Mouse (Mus musculus) ES-E14 (cell line): ENCODE results near the gene Selenon. TPM values are rescaled to one million over a fixed set of nuclear protein-coding genes. Genes with fewer than 3 reads are reported as not detected.

ENCODE experiments used
- DNase-seq: peaks from one replicate; pipeline ENCODE4 v3.0.0-alpha.2; 2013; ENCODE audit warnings: low read depth, low spot score
- H3K27ac ChIP-seq: 2 replicates; pipeline ENCODE4 v1.5.1; 2012; ENCODE audit warnings: low read depth, mild to moderate bottlenecking, low read length, moderate library complexity, mixed read lengths; ENCODE audit not compliant: poor library complexity, insufficient read depth, severe bottlenecking
- H3K36me3 ChIP-seq: 2 replicates; pipeline ENCODE4 v1.6.1; 2012; ENCODE audit warnings: mild to moderate bottlenecking, low read length, moderate library complexity, mixed read lengths; ENCODE audit not compliant: control insufficient read depth, poor library complexity, insufficient read depth, severe bottlenecking
- H3K4me1 ChIP-seq, 2 experiments: fragments of 150-350 bp in 1 of 2; sonication (generic) in 1 of 2; 2 replicates each; pipeline ENCODE4 v1.6.1; 2012; ENCODE audit warnings: low read length in 2 of 2, mild to moderate bottlenecking in 1 of 2, mixed read lengths in 1 of 2; ENCODE audit not compliant: control insufficient read depth in 2 of 2, insufficient read depth in 2 of 2, poor library complexity in 1 of 2
- H3K4me3 ChIP-seq, 2 experiments: fragments of 150-350 bp in 1 of 2; sonication (generic) in 1 of 2; 2 replicates each; pipeline ENCODE4 v1.5.1; 2012; ENCODE audit warnings: low read length in 2 of 2, low read depth in 1 of 2, mild to moderate bottlenecking in 1 of 2, mixed read lengths in 1 of 2; ENCODE audit not compliant: insufficient read depth in 1 of 2, poor library complexity in 1 of 2, severe bottlenecking in 1 of 2
- H3K9ac ChIP-seq: 2 replicates; pipeline ENCODE4 v1.6.1; 2012; ENCODE audit warnings: low read depth, mild to moderate bottlenecking, low read length, mixed read lengths; ENCODE audit not compliant: poor library complexity, insufficient read depth, severe bottlenecking
- H3K9me3 ChIP-seq: fragments of 150-350 bp; sonication (generic); 2 replicates; pipeline ENCODE4 v1.6.1; 2012; ENCODE audit warnings: low read depth, mild to moderate bottlenecking, low read length; ENCODE audit not compliant: control insufficient read depth, insufficient read depth
- CHD2 ChIP-seq: IDR thresholded peaks from 2 replicates; pipeline ENCODE4 v1.6.1; 2014; ENCODE audit warnings: mild to moderate bottlenecking, low read depth, low read length, inconsistent platforms
- HCFC1 ChIP-seq: IDR thresholded peaks from 2 replicates; pipeline ENCODE4 v1.6.1; 2012; ENCODE audit warnings: low read length, inconsistent platforms, borderline replicate concordance; ENCODE audit not compliant: insufficient read depth
- MAFK ChIP-seq: IDR thresholded peaks from 2 replicates; pipeline ENCODE4 v1.6.1; 2014; ENCODE audit warnings: mild to moderate bottlenecking, low read depth, low read length, inconsistent platforms; ENCODE audit not compliant: insufficient read depth
- ZC3H11A ChIP-seq: IDR thresholded peaks from 2 replicates; pipeline ENCODE4 v1.6.1; 2012; ENCODE audit warnings: low read depth, mild to moderate bottlenecking, inconsistent platforms, low read length, borderline replicate concordance
- ZNF384 ChIP-seq: IDR thresholded peaks from 2 replicates; pipeline ENCODE4 v1.6.1; 2012; ENCODE audit warnings: low read depth, low read length, inconsistent platforms
- in situ Hi-C, 2 experiments: fragments of 600-800 bp; cut with MboI; formaldehyde crosslinking; loops; one replicate each; pipeline ENCODE4 v1.15.1; 2025; ENCODE audit warnings: low sequenced_read_pairs in 2 of 2, inconsistent platforms in 1 of 2; ENCODE audit not compliant: unreplicated experiment in 2 of 2
- total RNA-seq: library from RNA; depleted of rRNA; stranded (reverse); fragments of 300-350 nt; gene quantifications from 2 replicates; pipeline ENCODE4 v1.2.3, GENCODE M21; 2012

The Selenon gene
- total RNA-seq, 1 experiment: 8.3 TPM

- H3K27ac ChIP-seq: no peak overlapping the region; the same call in 1 of the 2 replicates
- TF ChIP-seq MAFK: no peak
- no peak for TF ChIP-seq ZC3H11A
- no peak for TF ChIP-seq ZNF384
- TF ChIP-seq CHD2: no peak
- no peak overlapping the region for H3K9ac ChIP-seq
- no peak for DNase-seq
- H3K4me3 ChIP-seq: no peak overlapping the region
- in situ Hi-C loops: no loop called here
- H3K9me3 ChIP-seq: no peaks in the 10 kb centered on the region
- H3K4me1 ChIP-seq: no peaks in the 10 kb centered on the region
- H3K36me3 ChIP-seq: no peaks in the 10 kb centered on the region
Observed at GRCm38 (mm10) chr4:134596816-134597692, 45.1 kb upstream of the Selenon start.

DNA sequence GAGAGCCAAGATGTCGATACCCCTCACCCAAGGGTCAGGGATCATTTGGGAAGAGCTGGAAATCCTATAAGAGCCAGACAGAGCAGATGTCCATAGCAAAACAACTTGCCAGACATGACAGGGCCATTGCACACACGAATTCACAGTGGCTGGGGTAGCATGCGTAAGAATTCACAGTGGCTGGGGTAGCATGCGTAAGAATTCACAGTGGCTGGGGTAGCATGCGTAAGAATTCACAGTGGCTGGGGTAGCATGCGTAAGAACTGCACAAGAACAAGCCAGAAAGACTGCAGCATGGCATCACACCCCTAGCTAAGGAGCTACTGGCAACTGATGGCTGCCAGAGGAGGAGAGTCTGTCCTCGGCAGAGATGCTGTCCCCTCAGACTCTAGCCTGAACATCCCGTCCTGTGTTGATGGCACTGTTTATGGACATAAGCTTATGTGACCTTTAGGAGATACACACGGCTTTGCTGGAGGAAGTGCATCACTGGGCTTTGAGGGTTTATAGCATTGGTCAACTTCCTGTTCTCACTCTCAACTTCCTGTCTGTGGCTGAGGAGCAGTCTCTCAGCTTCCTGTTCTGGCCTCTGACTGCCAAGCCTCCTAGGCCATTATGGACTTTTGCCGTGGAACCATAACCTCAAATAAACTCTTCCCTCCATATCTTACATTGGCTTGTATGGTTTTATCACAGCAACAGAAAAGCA, 42.9 kb upstream of the Selenon start:
- Histone ChIP-seq H3K36me3 (no peaks in the 10 kb centered on the region), H3K9ac (no peak overlapping the region), H3K27ac (no peak overlapping the region), H3K4me3 (no peak overlapping the region), H3K4me1 (no peaks in the 10 kb centered on the region), H3K9me3 (no peaks in the 10 kb centered on the region)
- no peak for DNase-seq
- TF ChIP-seq ZNF384 (no peak), MAFK (no peak), CHD2 (no peak), HCFC1 (no peak), ZC3H11A (no peak)
- in situ Hi-C loops: no loop called here

GRCm38 (mm10) chr4:134592442-134592841, 40.5 kb upstream of the Selenon start:
- DNase-seq: no peak

GRCm38 (mm10) chr4:134591506-134592061, 39.6 kb upstream of the Selenon start:
- Histone ChIP-seq H3K9me3 (no peaks in the 10 kb centered on the region), H3K4me1 (0 out of 4 replicates have a peak, but pooled peaks cover 0 to 3% of the 10 kb centered on the region in 2 experiments), H3K36me3 (no peaks in the 10 kb centered on the region), H3K4me3 (no peak overlapping the region), H3K9ac (no peak overlapping the region), H3K27ac (no peak overlapping the region)
- no peak for TF ChIP-seq CHD2
- TF ChIP-seq HCFC1: no peak
- TF ChIP-seq MAFK: no peak
- TF ChIP-seq ZNF384: no peak
- TF ChIP-seq ZC3H11A: no peak
- in situ Hi-C loops: no loop called here
- DNase-seq: no peak

More at GRCm38 (mm10) chr4:134592442-134592841, 40.5 kb upstream of the Selenon start:
- no peak for TF ChIP-seq HCFC1
- no peak for TF ChIP-seq MAFK
- no peak for TF ChIP-seq CHD2
- no peak for TF ChIP-seq ZNF384
- no peak for TF ChIP-seq ZC3H11A
- Histone ChIP-seq H3K4me3 (no peak overlapping the region), H3K4me1 (0 out of 4 replicates have a peak, but pooled peaks cover 0 to 3% of the 10 kb centered on the region in 2 experiments), H3K9me3 (no peaks in the 10 kb centered on the region), H3K36me3 (no peaks in the 10 kb centered on the region), H3K9ac (no peak overlapping the region), H3K27ac (no peak overlapping the region)
- in situ Hi-C loops: no loop called here
